15 mouse cellular contexts compared by ENCODE assay signal in the genomic region with DNA sequence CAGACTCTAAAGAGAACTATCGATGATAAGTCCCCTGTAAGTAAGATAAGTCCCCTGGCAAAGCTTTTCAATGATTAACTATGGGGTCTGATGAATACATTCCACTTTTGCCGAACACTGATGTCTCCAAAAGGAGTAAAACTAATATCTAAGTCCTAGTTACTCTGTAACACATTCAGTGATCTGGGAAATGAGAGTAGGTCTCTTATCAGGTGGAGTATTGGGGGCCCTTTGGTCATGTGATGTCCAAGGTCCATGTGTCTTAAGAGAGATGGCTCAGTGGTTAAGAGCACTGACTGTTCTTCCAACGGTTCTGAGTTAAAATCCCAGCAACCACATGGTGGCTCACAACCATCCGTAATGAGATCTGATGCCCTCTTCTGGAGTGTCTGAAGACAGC.
"Had no signal": no experiment of that assay in that cellular context is flagged by ENCODE, and none has a peak within 500 bp of the region (broad histone marks: within the 10 kb centered on the region; RNA-seq: fewer than 3 reads in every experiment).

No protein-coding gene starts in this region.

- H3K27me3 ChIP-seq: neural tube, embryonic 13.5 days; neural tube, embryonic 15.5 days; stomach, embryonic 15.5 days had no signal

- H3K4me2 ChIP-seq: neural tube, embryonic 13.5 days; neural tube, embryonic 15.5 days; stomach, embryonic 15.5 days had no signal

- H3K4me3 ChIP-seq: neural tube, embryonic 13.5 days; neural tube, embryonic 15.5 days; stomach, embryonic 15.5 days had no signal

- H3K27ac ChIP-seq: neural tube, embryonic 13.5 days; neural tube, embryonic 15.5 days; stomach, embryonic 15.5 days; stomach, postnatal 0 days had no signal

- DNase-seq: retina, postnatal 1 day; right cerebral cortex, adult 18-20 months; right cerebral cortex, postnatal 14 days; right cerebral cortex, postnatal 25 days; right cerebral cortex, postnatal 4 days; spleen, adult 18-20 months; thymus, adult 18-20 months; thymus, adult 2 months; thymus, postnatal 25 days; thymus, postnatal 36 days; thymus, postnatal 4 days had no signal

- H3K4me1 ChIP-seq: neural tube, embryonic 13.5 days; neural tube, embryonic 15.5 days; stomach, embryonic 15.5 days had no signal

- H3K36me3 ChIP-seq: neural tube, embryonic 13.5 days; neural tube, embryonic 15.5 days; stomach, embryonic 15.5 days had no signal

- H3K9ac ChIP-seq: neural tube, embryonic 13.5 days; neural tube, embryonic 15.5 days; stomach, embryonic 15.5 days had no signal

- H3K9me3 ChIP-seq: neural tube, embryonic 13.5 days; neural tube, embryonic 15.5 days; stomach, embryonic 15.5 days had no signal
